26 mouse cellular contexts compared by ENCODE assay signal in the genomic region with DNA sequence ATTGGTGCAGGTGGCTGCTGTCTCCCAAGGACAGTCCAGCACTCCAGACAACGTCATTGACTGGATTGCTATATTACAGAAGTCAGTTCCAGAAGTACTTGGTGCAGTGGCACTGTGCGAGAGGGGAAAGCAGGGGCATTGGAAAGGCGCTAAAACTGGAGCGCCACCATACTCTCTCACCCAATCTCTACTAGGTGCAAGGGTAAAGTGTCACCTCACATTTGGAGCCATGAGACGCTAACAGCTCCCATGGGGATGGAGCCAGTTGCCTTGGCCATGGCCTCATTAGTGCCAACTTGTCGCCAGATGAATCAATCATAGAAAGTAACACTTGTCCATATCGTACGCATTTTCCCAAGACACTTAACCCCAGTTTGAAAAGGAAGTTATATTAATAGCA.
A peak's percentile ranks its signal among the peaks of the same experiment; 100 is the strongest.
DNase-seq lines count a peak whose midpoint lies in the region; ATAC-seq and TF ChIP-seq lines count a peak whose summit lies in the region.
"Had no signal": no experiment of that assay in that cellular context is flagged by ENCODE, and none has a peak within 500 bp of the region (broad histone marks: within the 10 kb centered on the region; RNA-seq: fewer than 3 reads in every experiment).

No protein-coding gene starts in this region.

- H3K4me2 ChIP-seq in neural tube, embryonic 15.5 days = no peak overlapping the region
- H3K4me2 ChIP-seq: embryonic facial prominence, embryonic 13.5 days; embryonic facial prominence, embryonic 15.5 days; forebrain, embryonic 12.5 days had no signal

- no peak for TF ChIP-seq POLR2A in kidney, adult 2 months (IDR thresholded peaks at IDR 0.05; ENCODE audit: low read depth, low read length)

- H3K27me3 ChIP-seq in kidney, adult 2 months (replicated peaks; ENCODE audit: control insufficient read depth, insufficient read depth, low read length) = no peaks in the 10 kb centered on the region
- H3K27me3 ChIP-seq in neural tube, embryonic 15.5 days (replicated peaks) = no peaks in the 10 kb centered on the region
- H3K27me3 ChIP-seq: CH12.LX had no signal

- DNase-seq in adrenal gland, adult 2 months = peak; percentile 23
- DNase-seq in adrenal gland, postnatal 25 days = no peak
- peak; percentile 65 for DNase-seq in adrenal gland, postnatal 10 days
- DNase-seq in adrenal gland, adult 18-20 months (ENCODE audit: low spot score in 2 of 2) = no peak
- DNase-seq in kidney, adult 2 months = peak; percentile 6
- no peak for DNase-seq in kidney, postnatal 10 days
- DNase-seq: B cell, adult 2 months; cerebellum, adult 11-12 months; cerebellum, adult 2 months; cerebellum, adult 9-10 months; cerebellum, postnatal 14 days; cerebellum, postnatal 36 days; embryo, embryonic 11 days had no signal

- H3K9ac ChIP-seq in neural tube, embryonic 15.5 days (replicated peaks) = no peak overlapping the region
- H3K9ac ChIP-seq: embryonic facial prominence, embryonic 13.5 days; embryonic facial prominence, embryonic 15.5 days; forebrain, embryonic 12.5 days had no signal

- 92% methylated on average over 8 of the region's 8 CpGs for WGBS in kidney, adult 2 months
- WGBS in neural tube, embryonic 15.5 days = 91% methylated on average over 8 of the region's 8 CpGs

- no peaks in the 10 kb centered on the region for H3K36me3 ChIP-seq in kidney, adult 2 months (ENCODE audit: control insufficient read depth, insufficient read depth, low read length)
- no peaks in the 10 kb centered on the region for H3K36me3 ChIP-seq in neural tube, embryonic 15.5 days
- H3K36me3 ChIP-seq: embryonic facial prominence, embryonic 13.5 days; embryonic facial prominence, embryonic 15.5 days; forebrain, embryonic 10.5 days; forebrain, embryonic 12.5 days; G1E had no signal

- no peak for TF ChIP-seq CTCF in kidney, adult 2 months (conservative IDR thresholded peaks at IDR 0.05; ENCODE audit: insufficient read depth, insufficient read length, low read depth, low read length)

- no peak for ATAC-seq in neural tube, embryonic 15.5 days (ENCODE audit: low FRiP score)
- ATAC-seq: activated CD4-positive, CD25-positive, alpha-beta regulatory T cell, adult 4 months; CD4-positive, CD25-positive, alpha-beta regulatory T cell, adult 4 months; forebrain, embryonic 14.5 days; forebrain, embryonic 16.5 days; Patski had no signal

- H3K4me3 ChIP-seq in kidney, adult 2 months (ENCODE audit: insufficient read depth, low read depth, low read length) = no peak overlapping the region
- H3K4me3 ChIP-seq in neural tube, embryonic 15.5 days (replicated peaks) = no peak overlapping the region
- H3K4me3 ChIP-seq: embryonic facial prominence, embryonic 13.5 days; embryonic facial prominence, embryonic 15.5 days; erythroblast, embryonic 14.5 days; forebrain, embryonic 10.5 days; forebrain, embryonic 12.5 days had no signal

- H3K27ac ChIP-seq in kidney, adult 2 months (ENCODE audit: insufficient read depth, low read depth, low read length) = no peak overlapping the region
- no peak overlapping the region for H3K27ac ChIP-seq in neural tube, embryonic 15.5 days (replicated peaks)
- H3K27ac ChIP-seq: embryonic facial prominence, embryonic 13.5 days; embryonic facial prominence, embryonic 15.5 days; forebrain, embryonic 10.5 days; forebrain, embryonic 12.5 days had no signal

- no peaks in the 10 kb centered on the region for H3K9me3 ChIP-seq in neural tube, embryonic 15.5 days (replicated peaks)
- H3K9me3 ChIP-seq: embryonic facial prominence, embryonic 13.5 days; embryonic facial prominence, embryonic 15.5 days; forebrain, embryonic 10.5 days; forebrain, embryonic 12.5 days had no signal

- no peaks in the 10 kb centered on the region for H3K4me1 ChIP-seq in kidney, adult 2 months (ENCODE audit: control insufficient read depth, insufficient read depth, low read length)
- H3K4me1 ChIP-seq in neural tube, embryonic 15.5 days = no peaks in the 10 kb centered on the region
- H3K4me1 ChIP-seq: embryonic facial prominence, embryonic 15.5 days had no signal

Comparison
In these comparisons a context has a peak if more than half of its experiments do, and no peak if none do; other contexts are left out.
1. DNase-seq: peak in adrenal gland, adult 2 months (single experiment), adrenal gland, postnatal 10 days (single experiment) and kidney, adult 2 months (single experiment); none in adrenal gland, postnatal 25 days (single experiment), adrenal gland, adult 18-20 months (0 of 2) and kidney, postnatal 10 days (single experiment).